Mouse (Mus musculus): ENCODE data around the gene Trappc6b. TPM values are rescaled to one million over a fixed set of nuclear protein-coding genes. Genes with fewer than 3 reads are reported as not detected.

Gene Trappc6b
- polyA plus RNA-seq, 1 experiment from 2014 or later, result 137 TPM

DNA sequence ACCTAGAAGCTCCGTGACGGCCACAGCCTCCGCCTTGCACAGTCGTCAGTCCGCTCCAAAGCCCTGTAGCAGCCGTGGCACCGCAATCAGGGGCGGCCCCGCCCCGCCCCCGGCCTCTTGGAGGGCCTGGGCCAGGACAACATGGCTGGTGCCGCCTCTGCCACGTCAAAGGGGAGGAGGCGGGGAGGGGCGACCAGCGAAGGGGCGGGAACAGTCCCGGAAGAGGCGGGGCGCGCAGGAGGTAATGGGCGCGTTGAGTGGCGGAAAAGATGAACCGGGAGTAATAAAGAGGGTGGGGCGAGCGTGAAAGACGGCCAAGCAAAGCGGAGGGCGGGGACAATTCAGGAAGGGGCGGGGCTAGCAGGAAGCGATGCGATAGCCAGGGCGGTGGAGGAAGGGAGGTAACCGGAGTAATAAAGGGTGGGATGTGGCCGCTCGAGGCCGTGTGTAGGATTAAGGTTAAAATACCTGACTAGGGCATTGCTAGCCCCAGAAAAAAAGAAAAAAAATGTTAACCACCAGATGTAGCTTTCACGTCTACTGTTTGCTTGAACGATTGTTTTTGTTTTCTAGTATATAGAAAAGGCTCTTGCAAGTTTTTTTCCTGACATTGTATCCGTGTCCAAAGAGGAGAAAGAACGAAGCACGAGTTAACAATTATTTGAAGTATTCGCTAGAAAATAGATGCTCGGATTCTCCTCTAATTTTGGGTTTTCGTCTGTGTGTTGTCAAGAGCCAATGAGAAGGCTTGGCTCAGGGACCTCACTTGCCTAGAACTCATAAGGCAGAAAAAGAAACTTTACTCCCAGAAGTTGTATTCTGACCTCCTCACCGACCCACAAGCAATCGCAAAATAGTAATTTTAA lies 49.2 kb downstream of the Trappc6b start, which contains the start of gene Sec23a:
Sec23a (minus strand) TSS at position 174 of the 866 bp plus-strand sequence.
- peaks cover 23% of the 10 kb centered on the region for H3K4me1 ChIP-seq
- H3K27ac ChIP-seq, result peak within 1 kb of the TSS; percentile 80
- peak; percentile 96 for ATAC-seq
- H3K4me2 ChIP-seq, result peak within 1 kb of the TSS; percentile 88
- peak within 1 kb of the TSS; percentile 81 for H3K9ac ChIP-seq
- under 1% methylated on average over 39 of the region's 48 CpGs for WGBS
- H3K36me3 ChIP-seq (ENCODE audit: poor library complexity, severe bottlenecking), result peaks cover 3% of the 10 kb centered on the region
- H3K9me3 ChIP-seq (replicated peaks), result no peaks in the 10 kb centered on the region
- peak within 1 kb of the TSS; percentile 76 for H3K4me3 ChIP-seq
- no peaks in the 10 kb centered on the region for H3K27me3 ChIP-seq

DNA sequence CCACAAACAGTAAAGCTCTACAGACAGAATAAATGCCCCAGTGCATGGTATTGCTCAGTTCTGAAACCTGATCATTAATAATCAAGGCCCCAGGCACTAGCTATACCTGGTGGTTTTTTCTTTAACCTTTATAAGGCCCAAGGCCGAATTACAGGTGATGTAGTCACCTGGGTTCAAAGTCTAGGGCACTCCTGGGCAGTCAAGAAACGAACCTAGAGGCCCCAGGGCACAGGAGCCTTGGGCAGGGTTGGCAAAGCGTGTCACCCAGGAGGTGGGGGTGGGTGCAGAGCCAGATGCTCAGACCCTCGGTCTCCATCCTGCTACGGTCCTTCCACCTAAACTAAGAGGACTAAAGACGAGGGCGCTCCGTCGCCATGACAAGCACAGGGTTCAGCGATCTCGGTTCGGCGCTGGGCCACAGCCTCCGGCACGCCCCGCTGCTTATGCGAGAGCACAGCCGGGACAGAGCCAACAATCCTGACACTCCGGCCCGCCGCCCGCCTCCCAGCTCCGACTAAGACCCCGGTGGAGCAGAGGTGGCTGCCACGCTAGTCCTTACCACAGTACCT lies 49.9 kb downstream of the Trappc6b start:
- Histone ChIP-seq H3K9me3 (replicated peaks) (no peaks in the 10 kb centered on the region), H3K4me3 (peak overlapping the region; percentile 76), H3K4me2 (peak overlapping the region; percentile 88), H3K27ac (peak overlapping the region; percentile 80), H3K36me3 (ENCODE audit: poor library complexity, severe bottlenecking) (peaks cover 9% of the 10 kb centered on the region), H3K27me3 (no peaks in the 10 kb centered on the region), H3K9ac (peak overlapping the region; percentile 81), H3K4me1 (peaks cover 23% of the 10 kb centered on the region)
- no peak; the same call in 1 of the 2 replicates for ATAC-seq
- WGBS, result under 1% methylated on average over 25 of the region's 25 CpGs

DNA sequence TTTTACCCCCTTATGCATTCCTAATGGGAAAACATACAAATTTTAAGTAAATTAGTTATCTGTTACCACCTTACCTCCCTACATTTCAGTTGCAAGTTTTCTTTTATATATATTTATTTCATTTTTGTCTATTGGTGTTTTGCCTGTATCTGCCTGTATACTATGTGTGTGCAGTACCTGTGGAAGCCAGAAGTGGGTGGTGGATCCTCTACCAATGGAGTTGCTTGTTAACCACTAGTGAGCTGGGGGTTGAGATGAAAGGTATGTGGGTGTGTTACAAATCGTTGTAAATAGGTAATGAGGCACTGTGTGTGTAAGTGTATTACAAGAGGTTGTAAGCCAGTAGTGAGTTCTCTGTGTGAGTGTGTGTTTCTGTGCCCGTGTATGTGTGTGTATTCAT lies 50.8 kb downstream of the Trappc6b start:
- Histone ChIP-seq H3K4me2 (peak overlapping the region; percentile 88), H3K36me3 (ENCODE audit: poor library complexity, severe bottlenecking) (peaks cover 15% of the 10 kb centered on the region), H3K9ac (no peak overlapping the region), H3K4me3 (peak overlapping the region; percentile 76), H3K27ac (no peak overlapping the region), H3K9me3 (replicated peaks) (no peaks in the 10 kb centered on the region), H3K4me1 (peaks cover 23% of the 10 kb centered on the region), H3K27me3 (no peaks in the 10 kb centered on the region)
- WGBS, result 81% methylated on average over 2 of the region's 2 CpGs
- no peak for ATAC-seq

Other genes with a start within 250 kb of the Trappc6b start
- gene Sec23a, start 49.5 kb downstream of the Trappc6b start, polyA plus RNA-seq (2015; fragmentation: Nextera tagmentation; extraction: Ambion mirVana), result 81.3 and 85.9 TPM in 2 replicates
- 22.5 and 24.7 TPM in 2 replicates for gene Gemin2, start 48.1 kb downstream of the Trappc6b start, polyA plus RNA-seq (2015; fragmentation: Nextera tagmentation; extraction: Ambion mirVana)
- 114 and 120 TPM in 2 replicates for gene Pnn, start 5.4 kb upstream of the Trappc6b start, polyA plus RNA-seq (2015; fragmentation: Nextera tagmentation; extraction: Ambion mirVana)
- gene Mia2, start 34.3 kb upstream of the Trappc6b start, polyA plus RNA-seq (2015; fragmentation: Nextera tagmentation; extraction: Ambion mirVana), result 41.9 and 43.7 TPM in 2 replicates
- gene Fbxo33, start 158.3 kb upstream of the Trappc6b start, polyA plus RNA-seq (2015; fragmentation: Nextera tagmentation; extraction: Ambion mirVana), result 5.8 and 7.3 TPM in 2 replicates